Mouse (Mus musculus): Measurements from ENCODE around the gene Inpp5k. TPM values are rescaled to one million over a fixed set of nuclear protein-coding genes. Genes with fewer than 3 reads are reported as not detected.

Inpp5k gene
- total and polyA plus RNA-seq, 3 experiments: 31.2 to 41.9 (median 35.6) TPM

DNA sequence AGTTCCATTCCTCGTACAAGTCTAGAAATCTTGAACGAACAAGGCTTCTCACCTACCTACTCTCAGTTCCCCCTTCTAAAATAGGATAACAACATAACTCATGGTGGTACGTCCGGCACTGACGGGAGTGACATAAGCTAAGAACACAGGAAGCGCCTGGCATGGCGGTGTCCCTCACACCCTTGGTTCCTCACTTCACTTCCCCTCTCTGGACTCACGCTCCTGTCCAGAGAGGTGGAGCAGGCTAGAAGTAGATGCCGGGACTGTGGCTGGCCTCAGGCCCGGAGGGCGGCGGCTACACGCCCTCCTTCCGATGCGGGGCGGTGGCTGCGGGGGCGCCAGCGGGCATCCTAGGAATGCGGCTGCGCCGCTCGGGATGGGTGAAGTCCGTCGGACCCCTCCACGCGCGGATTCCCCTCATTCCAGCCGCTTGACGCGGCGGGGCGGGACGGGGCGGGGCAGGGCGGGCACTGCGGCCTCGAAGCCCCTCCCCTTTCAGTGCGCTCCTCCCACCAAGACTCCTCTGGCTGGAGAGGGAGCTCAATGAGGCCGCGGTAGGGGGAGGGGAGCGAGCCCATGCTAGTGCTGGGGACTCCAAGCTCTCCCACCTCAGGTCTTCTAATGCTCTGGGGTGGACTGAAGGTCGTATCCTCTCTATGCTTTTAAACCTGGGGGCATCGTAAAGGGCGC is 23.1 kb downstream of the Inpp5k start (continued):
- TF ChIP-seq NRF1 (IDR thresholded peaks at IDR 0.05; ENCODE audit: low read depth, low read length): peak; percentile 59
- TF ChIP-seq USF1 (IDR thresholded peaks at IDR 0.05; ENCODE audit: low read depth, low read length): no peak
- peak; percentile 68 for TF ChIP-seq HCFC1 (IDR thresholded peaks at IDR 0.05; ENCODE audit: low read depth, low read length)
- TF ChIP-seq USF2 (conservative IDR thresholded peaks at IDR 0.05; ENCODE audit: low read depth, low read length): no peak
- TF ChIP-seq MXI1 (IDR thresholded peaks at IDR 0.05; ENCODE audit: low read depth, low read length): peak; percentile 91
- peak; percentile 81 for TF ChIP-seq TBP (conservative IDR thresholded peaks at IDR 0.05; ENCODE audit: low read depth, low read length)
- peak; percentile 95 for TF ChIP-seq MYC (IDR thresholded peaks at IDR 0.05; ENCODE audit: low read depth, low read length)
- no peak for TF ChIP-seq SMC3 (IDR thresholded peaks at IDR 0.05; ENCODE audit: low read depth, low read length)
- TF ChIP-seq MAX (IDR thresholded peaks at IDR 0.05; ENCODE audit: low read length): peak; percentile 86; the same call in 1 of the 2 replicates
- peak; percentile 11; the same call in 1 of the 2 replicates for TF ChIP-seq E2F4 (IDR thresholded peaks at IDR 0.05; ENCODE audit: insufficient replicate concordance, low read depth, low read length)
- TF ChIP-seq ETS1 (conservative IDR thresholded peaks at IDR 0.05; ENCODE audit: low read depth, low read length): peak; percentile 97
- peak; percentile 34; the same call in 1 of the 2 replicates for TF ChIP-seq MAZ (IDR thresholded peaks at IDR 0.05; ENCODE audit: low read depth, low read length)
- no peak for TF ChIP-seq ZC3H11A (IDR thresholded peaks at IDR 0.05; ENCODE audit: low read depth, low read length)
- TF ChIP-seq POLR2A (IDR thresholded peaks at IDR 0.05; ENCODE audit: low read depth, low read length): peak; percentile 63
- TF ChIP-seq UBTF (IDR thresholded peaks at IDR 0.05; ENCODE audit: low read depth, low read length): peak; percentile 54; the same call in 1 of the 2 replicates
- no peak for TF ChIP-seq KAT2A (IDR thresholded peaks at IDR 0.05; ENCODE audit: insufficient replicate concordance, low read length)
- no peak for TF ChIP-seq PAX5 (IDR thresholded peaks at IDR 0.05; ENCODE audit: low read length)
- peak; percentile 61; the same call in 1 of the 2 replicates for TF ChIP-seq JUN (IDR thresholded peaks at IDR 0.05; ENCODE audit: insufficient read depth, low read depth, low read length)
- no peak for TF ChIP-seq GABPA (IDR thresholded peaks at IDR 0.05; ENCODE audit: insufficient replicate concordance, low read depth, low read length)
- TF ChIP-seq RCOR1 (conservative IDR thresholded peaks at IDR 0.05; ENCODE audit: low read depth, low read length): peak; percentile 91

DNA sequence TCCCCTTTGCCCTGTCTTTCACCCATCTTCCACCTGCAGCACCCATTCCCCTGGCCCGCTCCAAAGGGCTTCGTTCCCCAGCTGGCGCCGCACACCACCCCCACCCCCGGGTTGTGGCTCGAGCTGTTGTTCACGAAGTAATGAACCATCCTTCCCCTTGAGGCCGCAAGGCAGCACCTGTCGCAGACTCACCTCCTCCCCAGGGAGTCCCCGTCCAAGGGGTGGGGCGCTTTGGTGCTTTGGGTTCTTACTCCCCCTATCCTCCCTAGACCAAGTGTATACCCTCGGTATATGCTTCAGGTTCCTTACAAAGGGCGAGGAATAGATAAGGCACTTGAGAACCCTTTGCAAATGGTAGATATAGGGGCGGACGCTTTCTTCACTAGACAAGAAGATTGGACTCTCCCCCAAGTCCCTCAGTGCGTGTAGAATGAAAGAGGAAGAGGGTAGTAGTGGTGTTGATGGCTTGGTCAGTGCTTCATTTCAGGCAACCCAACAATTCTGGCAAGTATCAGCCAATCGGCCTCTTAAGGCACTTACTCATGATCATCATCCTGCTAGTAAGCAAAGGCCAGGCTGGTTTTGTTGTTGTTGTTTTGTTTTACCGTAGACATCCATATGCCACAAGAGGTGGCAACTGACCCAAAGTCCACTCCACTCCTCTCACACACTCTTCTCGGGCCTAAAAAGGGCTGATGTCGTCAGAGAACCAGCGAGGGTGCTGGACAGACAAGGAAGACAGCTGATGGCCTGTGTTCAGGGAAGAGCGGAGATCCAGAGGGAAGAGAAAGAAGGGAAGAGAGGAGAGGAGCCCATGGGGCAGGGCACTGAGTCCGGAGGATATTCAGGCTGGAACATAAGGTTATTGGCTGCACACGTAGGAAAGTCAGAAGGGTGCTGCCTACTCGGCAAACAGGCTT is 23.9 kb downstream of the Inpp5k start:
- H3K36me3 ChIP-seq (replicated peaks in 1 of 2; ENCODE audit: control insufficient read depth in 1 of 2, insufficient read depth in 1 of 2, low read length in 1 of 2): peaks cover 23 to 30% of the 10 kb centered on the region in 2 experiments
- dilution Hi-C loops (cut with MboI; ENCODE audit: extremely low pct_ligation_motif_present, extremely low pct_unique_long_range_greater_than_20kb, low sequenced_read_pairs) (no loop called here), in situ Hi-C loops (cut with MboI; ENCODE audit: low pct_ligation_motif_present, low pct_unique_long_range_greater_than_20kb, low sequenced_read_pairs) (no loop called here)
- H3K79me2 ChIP-seq (replicated peaks; ENCODE audit: control insufficient read depth, extremely low read depth, insufficient read depth, poor library complexity, severe bottlenecking): peaks cover 32% of the 10 kb centered on the region
- peak; percentile 97 for DNase-seq (ENCODE audit: extremely low read depth)
- peaks cover 9 to 61% of the 10 kb centered on the region in 2 experiments for H3K4me1 ChIP-seq (ENCODE audit: control insufficient read depth in 1 of 2, insufficient read depth in 2 of 2)
- peak overlapping the region; percentile 62 to 73 (median 71) for H3K4me3 ChIP-seq (replicated peaks in 1 of 3; ENCODE audit: low read depth in 2 of 3, low read length in 2 of 3, poor library complexity in 1 of 3)
- H3K27me3 ChIP-seq (replicated peaks): no peaks in the 10 kb centered on the region
- H3K9me3 ChIP-seq (replicated peaks; ENCODE audit: low read length): no peaks in the 10 kb centered on the region
- H3K27ac ChIP-seq (ENCODE audit: insufficient read depth, low read depth): peak overlapping the region; percentile 98
- H3K4me2 ChIP-seq (ENCODE audit: insufficient read depth, low read depth, poor library complexity, severe bottlenecking): peak overlapping the region; percentile 90
- H3K9ac ChIP-seq (ENCODE audit: insufficient read depth, low read depth): peak overlapping the region; percentile 86
- TF ChIP-seq MEF2A (IDR thresholded peaks at IDR 0.05; ENCODE audit: borderline replicate concordance, low read depth, low read length) (peak; percentile 84), POLR2AphosphoS2 (IDR thresholded peaks at IDR 0.05; ENCODE audit: low read depth, low read length) (no peak), RAD21 (IDR thresholded peaks at IDR 0.05; ENCODE audit: low read depth, low read length) (no peak; the same call in 1 of the 2 replicates), MXI1 (IDR thresholded peaks at IDR 0.05; ENCODE audit: low read depth, low read length) (peak; percentile 66; the same call in 1 of the 2 replicates), CHD1 (IDR thresholded peaks at IDR 0.05; ENCODE audit: low read depth, low read length) (peak; percentile 92), MAZ (IDR thresholded peaks at IDR 0.05; ENCODE audit: low read depth, low read length) (peak; percentile 96), EP300 (IDR thresholded peaks at IDR 0.05; ENCODE audit: low read length) (peak; percentile 84), MYC (IDR thresholded peaks at IDR 0.05; ENCODE audit: low read depth, low read length) (no peak; the same call in 1 of the 2 replicates), RCOR1 (conservative IDR thresholded peaks at IDR 0.05; ENCODE audit: low read depth, low read length) (peak; percentile 80; the same call in 1 of the 2 replicates), JUN (IDR thresholded peaks at IDR 0.05; ENCODE audit: insufficient read depth, low read depth, low read length) (no peak), MAFK (IDR thresholded peaks at IDR 0.05; ENCODE audit: insufficient replicate concordance, low read length) (0 out of 2 replicates have a peak, but pooled peaks have one; percentile 31), SMC3 (IDR thresholded peaks at IDR 0.05; ENCODE audit: low read depth, low read length) (0 out of 2 replicates have a peak, but pooled peaks have one; percentile 1), ZNF384 (IDR thresholded peaks at IDR 0.05; ENCODE audit: low read depth, low read length) (no peak), HCFC1 (IDR thresholded peaks at IDR 0.05; ENCODE audit: low read depth, low read length) (peak; percentile 43), CHD2 (IDR thresholded peaks at IDR 0.05; ENCODE audit: low read length) (peak; percentile 83), TCF12 (IDR thresholded peaks at IDR 0.05; ENCODE audit: low read depth, low read length) (peak; percentile 97), E2F4 (IDR thresholded peaks at IDR 0.05; ENCODE audit: insufficient replicate concordance, low read depth, low read length) (no peak), CTCF (conservative IDR thresholded peaks at IDR 0.05 in 1 of 2, IDR thresholded peaks at IDR 0.05 in 1 of 2; ENCODE audit: low read depth in 2 of 2, low read length in 2 of 2) (no peak), SIN3A (IDR thresholded peaks at IDR 0.05; ENCODE audit: low read length) (peak; percentile 64), KAT2A (IDR thresholded peaks at IDR 0.05; ENCODE audit: insufficient replicate concordance, low read length) (0 out of 2 replicates have a peak, but pooled peaks have one; percentile 61), USF2 (conservative IDR thresholded peaks at IDR 0.05; ENCODE audit: low read depth, low read length) (no peak)

All from CH12.LX (cell line).